Mouse (Mus musculus) thymus, adult 2 months (tissue): Measurements from ENCODE around the gene Raver1.

Experiments
- CTCF ChIP-seq: fragments of 200-500 bp; IDR thresholded peaks from 2 replicates; pipeline ENCODE4 v1.5.1; 2012; ENCODE audit warnings: mild to moderate bottlenecking, control low read depth, low read length, moderate library complexity, borderline replicate concordance; ENCODE audit not compliant: control insufficient read depth, poor library complexity, insufficient read depth; ENCODE audit errors: extremely low read depth
- POLR2A ChIP-seq: fragments of 200-500 bp; IDR thresholded peaks from 2 replicates; pipeline ENCODE4 v1.6.1; 2012; ENCODE audit warnings: mild to moderate bottlenecking, low read length, control low read depth, moderate library complexity; ENCODE audit not compliant: control insufficient read depth, poor library complexity, insufficient read depth; ENCODE audit errors: extremely low read depth

- TF ChIP-seq POLR2A = no peak
- no peak for TF ChIP-seq CTCF
Measured at GRCm38 (mm10) chr9:21100447-21101161, 8.8 kb upstream of the Raver1 start.
